In genomic region chr1:106756633-106757032, GRCm38 (mm10) we compare ENCODE assay signal across 18 mouse cellular contexts. TPM values are rescaled to one million over a fixed set of nuclear protein-coding genes. Genes with fewer than 3 reads are reported as not detected.
DNase-seq lines count a peak whose midpoint lies in the region.
"Had no signal": no experiment of that assay in that cellular context is flagged by ENCODE, and none has a peak within 500 bp of the region (broad histone marks: within the 10 kb centered on the region; RNA-seq: fewer than 3 reads in every experiment).

No protein-coding gene starts in this region.

- H3K27me3 ChIP-seq in heart, embryonic 10.5 days (ENCODE audit: insufficient read depth, poor library complexity, severe bottlenecking) = no peaks in the 10 kb centered on the region
- H3K27me3 ChIP-seq: embryonic facial prominence, embryonic 12.5 days; forebrain, embryonic 15.5 days; heart, embryonic 13.5 days had no signal

- no peaks in the 10 kb centered on the region for H3K9me3 ChIP-seq in heart, embryonic 10.5 days
- H3K9me3 ChIP-seq: embryonic facial prominence, embryonic 12.5 days; forebrain, embryonic 15.5 days; G1E; heart, embryonic 13.5 days had no signal

- H3K4me3 ChIP-seq in heart, embryonic 10.5 days = no peak overlapping the region
- H3K4me3 ChIP-seq: embryonic facial prominence, embryonic 12.5 days; forebrain, embryonic 15.5 days; heart, embryonic 13.5 days had no signal

- peak; percentile 91 for DNase-seq in heart, adult 11 months
- no peak for DNase-seq in heart, embryonic 10.5 days (ENCODE audit: low spot score)
- peak; percentile 24 for DNase-seq in urinary bladder, postnatal 14 days (ENCODE audit: low spot score)
- no peak for DNase-seq in urinary bladder, postnatal 4 days (ENCODE audit: low spot score in 2 of 2)
- peak; percentile 39 for DNase-seq in lung, postnatal 36 days
- DNase-seq in kidney, adult 18-20 months = no peak
- DNase-seq in cerebellum, adult 11-12 months = no peak
- DNase-seq: adrenal gland, postnatal 10 days; B cell, adult 2 months; cerebellum, adult 11 months; cerebellum, adult 9-10 months; cerebellum, postnatal 25 days; gastrocnemius, postnatal 10 days; heart, postnatal 36 days had no signal

- H3K27ac ChIP-seq in heart, embryonic 10.5 days = no peak overlapping the region
- H3K27ac ChIP-seq: embryonic facial prominence, embryonic 12.5 days; forebrain, embryonic 15.5 days; heart, embryonic 13.5 days had no signal

- 68% methylated on average over 4 of the region's 4 CpGs for WGBS in heart, embryonic 10.5 days

- H3K36me3 ChIP-seq in heart, embryonic 10.5 days = peaks cover 9% of the 10 kb centered on the region
- H3K36me3 ChIP-seq: embryonic facial prominence, embryonic 12.5 days had no signal

- H3K4me1 ChIP-seq in heart, embryonic 10.5 days = peaks cover 12% of the 10 kb centered on the region

RNA-seq across cellular contexts. Expression of gene Kdsr, which starts 2.9 kb away (rescaled TPM):
- polyA plus RNA-seq in heart, embryonic 10.5 days (2016; fragmentation: Nextera tagmentation; extraction: Ambion mirVana) = 7.5 and 7.7 TPM in 2 replicates

RNA-seq across cellular contexts. Expression of gene Vps4b, which starts 39.9 kb away (rescaled TPM):
- polyA plus RNA-seq in heart, embryonic 10.5 days (2016; fragmentation: Nextera tagmentation; extraction: Ambion mirVana) = 56.5 and 60.7 TPM in 2 replicates

RNA-seq across cellular contexts. Expression of gene Bcl2, which starts 42.6 kb away (rescaled TPM):
- 12.1 and 15.0 TPM in 2 replicates for polyA plus RNA-seq in heart, embryonic 10.5 days (2016; fragmentation: Nextera tagmentation; extraction: Ambion mirVana)

Comparison
In these comparisons a context has a peak if more than half of its experiments do, and no peak if none do; other contexts are left out.
1. DNase-seq: peak in heart, adult 11 months (single experiment), urinary bladder, postnatal 14 days (single experiment) and lung, postnatal 36 days (single experiment); none in heart, embryonic 10.5 days (single experiment), urinary bladder, postnatal 4 days (0 of 2), kidney, adult 18-20 months (single experiment) and cerebellum, adult 11-12 months (single experiment).